Mouse (Mus musculus): ENCODE results near the gene Abi2. TPM values are rescaled to one million over a fixed set of nuclear protein-coding genes. Genes with fewer than 3 reads are reported as not detected.
"Not testable (repeated sequence)": the region's sequence is repeated elsewhere in the genome, so short reads cannot be mapped to it uniquely, and the experiment has no call there.

The Abi2 gene
- 10 to 100 TPM in 1 of 2 experiments, 1 to 10 TPM in 1; 5.4 to 13.0 TPM for total RNA-seq (2021)
- long read RNA-seq, experiment 1, full-length matches to known transcripts: 4 of 5 reads
- long read RNA-seq, experiment 1, partial matches to known transcripts: 0 of 5 reads
- long read RNA-seq, experiment 1, other reads (novel, unspliced or antisense): 1 of 5 reads
- long read RNA-seq, experiment 2, partial matches to known transcripts: 1 of 2 reads
- long read RNA-seq, experiment 2, other reads (novel, unspliced or antisense): 0 of 2 reads

DNA sequence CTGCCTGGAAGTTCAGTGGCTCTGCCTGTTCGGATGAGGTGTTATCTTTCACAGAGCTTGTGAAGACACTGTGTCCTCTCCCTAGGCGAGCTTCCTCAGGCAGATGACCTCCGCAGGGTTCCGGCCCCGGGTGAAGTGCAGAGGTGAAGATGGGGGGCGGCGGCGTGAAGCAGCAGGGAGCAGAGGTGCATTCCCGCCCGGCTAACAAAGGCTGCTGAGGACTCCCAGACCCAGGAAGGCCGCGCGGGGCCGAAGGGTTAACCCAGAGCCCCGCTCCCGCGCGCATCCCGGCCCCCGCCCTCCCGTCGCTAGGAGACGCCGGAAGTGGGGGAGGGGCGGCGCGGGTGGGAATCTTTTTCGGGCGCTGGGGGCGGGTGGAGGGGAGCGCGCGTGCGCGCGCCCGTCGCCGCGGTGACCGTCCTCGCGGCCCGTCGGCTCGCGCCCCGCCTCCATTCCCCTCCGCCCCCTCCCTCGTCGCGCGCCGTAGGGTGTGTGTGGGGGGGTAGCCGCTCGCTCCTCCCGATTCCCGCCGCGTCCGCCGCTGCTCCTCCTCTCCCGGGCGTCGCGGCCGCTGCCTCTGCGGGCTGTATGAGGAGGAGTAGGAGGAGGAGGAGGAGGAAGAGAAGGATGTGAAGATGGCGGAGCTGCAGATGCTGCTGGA, at the start of gene Abi2:
Gene Abi2 (plus strand): TSS at position 452 of the 661 bp plus-strand sequence.
- DNase-seq (ENCODE audit: low spot score): peak; percentile 89

DNA sequence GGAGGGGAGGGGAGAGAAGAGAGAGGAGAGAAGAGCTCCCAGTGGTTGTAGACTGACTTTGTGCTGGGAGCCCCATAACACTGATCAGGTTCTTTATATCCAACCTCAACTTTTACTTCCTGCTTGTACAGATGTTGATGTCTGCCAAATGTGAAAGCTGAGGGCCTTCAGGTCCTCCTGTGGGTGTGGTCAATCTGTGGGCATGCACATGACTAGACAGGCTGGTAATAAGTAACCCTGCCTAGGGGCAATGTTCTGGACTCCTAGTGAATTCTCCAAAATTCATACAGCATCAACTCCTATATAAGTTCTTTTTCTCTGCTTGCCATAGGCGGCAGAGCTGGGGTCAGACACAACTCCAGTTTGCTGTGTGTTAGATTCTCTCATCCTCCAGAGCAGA, 47.8 kb upstream of the Abi2 start:
- DNase-seq (ENCODE audit: low spot score): no peak

DNA sequence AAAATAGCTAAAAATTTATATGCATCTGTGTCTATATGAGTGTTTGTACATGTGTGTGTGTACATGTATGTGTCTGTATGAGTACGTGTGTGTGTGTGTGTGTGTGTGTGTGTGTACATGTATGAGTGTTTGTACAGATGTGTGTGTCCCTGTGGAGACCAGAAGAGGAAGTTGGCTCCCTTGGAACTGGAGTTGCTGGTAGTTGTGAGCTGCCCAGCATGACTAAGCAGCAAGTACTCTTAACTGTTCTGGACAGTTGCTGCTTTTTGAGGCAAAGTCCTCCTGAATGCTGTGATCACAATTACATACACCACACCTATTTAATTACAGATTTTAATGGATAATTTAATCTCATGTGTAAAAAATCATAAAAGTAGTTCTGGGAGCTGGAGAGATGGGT, 32.9 kb upstream of the Abi2 start:
- DNase-seq (ENCODE audit: low spot score): no peak

- DNase-seq (ENCODE audit: low spot score): no peak
Observed at GRCm38 (mm10) chr1:60381910-60382309, 27.5 kb upstream of the Abi2 start.

DNA sequence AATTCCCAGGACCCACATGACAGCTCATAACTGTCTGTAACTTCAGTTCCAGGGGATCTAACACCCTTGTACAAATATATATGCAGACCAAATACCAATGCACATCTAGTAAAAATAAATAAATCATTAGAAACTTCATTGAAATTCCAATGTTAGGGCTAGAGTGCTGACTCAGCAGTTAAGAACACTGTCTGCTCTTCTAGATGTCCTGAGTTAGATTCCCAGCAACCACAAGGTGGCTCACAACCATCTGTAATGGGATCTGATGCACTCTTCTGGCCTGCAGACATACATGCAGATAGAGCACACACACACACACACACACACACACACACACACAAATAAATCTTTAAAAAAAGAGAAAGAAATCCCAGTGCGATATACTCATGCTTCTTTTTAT, 4.6 kb upstream of the Abi2 start:
- no peak for DNase-seq (ENCODE audit: low spot score)

- DNase-seq (ENCODE audit: low spot score): no peak
Observed at GRCm38 (mm10) chr1:60408501-60409167, 785 bp upstream of the Abi2 start.

DNA sequence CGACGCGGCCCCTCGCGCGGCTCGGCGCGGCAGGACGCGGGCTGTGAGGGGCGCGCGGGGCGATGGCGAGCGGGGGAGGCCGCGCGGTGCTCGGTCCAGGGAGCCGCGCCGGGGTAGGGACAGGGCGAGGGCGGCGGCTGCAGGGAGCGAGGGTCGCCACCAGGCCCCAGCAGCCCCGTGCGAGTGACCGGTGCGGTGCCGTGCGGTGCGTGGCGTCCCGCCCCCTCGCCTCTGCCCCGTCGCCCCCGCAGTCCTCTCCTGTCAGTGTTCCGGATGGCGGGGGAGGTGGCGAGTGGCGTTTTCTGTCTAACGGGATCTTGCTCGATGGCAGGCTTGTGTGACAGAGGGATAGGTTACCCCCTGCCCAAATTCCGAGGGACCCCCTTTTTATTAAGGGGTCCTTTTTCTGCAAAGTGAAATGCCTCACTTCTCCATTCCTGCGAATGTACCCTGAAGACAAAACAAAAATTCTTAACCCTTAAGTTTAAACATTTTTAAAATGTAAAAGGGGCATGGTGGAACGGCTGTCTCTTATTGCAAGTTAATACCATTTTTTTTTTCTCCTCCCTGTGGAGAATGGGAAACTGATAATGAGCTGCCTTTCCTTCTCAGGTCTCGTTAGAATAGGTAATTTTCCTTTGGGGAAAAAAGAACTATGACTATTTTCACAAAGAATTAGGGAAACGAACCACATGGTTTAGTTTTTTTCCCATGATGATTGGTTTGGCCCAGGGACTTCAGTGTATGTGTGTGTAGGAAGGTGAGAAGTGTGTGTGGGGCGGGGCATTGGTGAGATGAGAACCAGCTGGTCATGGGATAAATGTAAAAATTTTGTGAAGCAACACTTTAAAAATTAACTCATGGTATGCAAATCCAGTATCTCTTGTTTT, 754 bp downstream of the Abi2 start:
- peak; percentile 23 for DNase-seq (ENCODE audit: low spot score)

- DNase-seq (ENCODE audit: low spot score): no peak
Observed at GRCm38 (mm10) chr1:60416724-60417123, 7.3 kb downstream of the Abi2 start.

GRCm38 (mm10) chr1:60423882-60424281, 14.5 kb downstream of the Abi2 start:
- DNase-seq (ENCODE audit: low spot score): no peak

GRCm38 (mm10) chr1:60428341-60428740, 18.9 kb downstream of the Abi2 start:
- no peak for DNase-seq (ENCODE audit: low spot score)

- peak; percentile 15 for DNase-seq (ENCODE audit: low spot score)
Observed at GRCm38 (mm10) chr1:60428932-60429331, 19.5 kb downstream of the Abi2 start.

DNA sequence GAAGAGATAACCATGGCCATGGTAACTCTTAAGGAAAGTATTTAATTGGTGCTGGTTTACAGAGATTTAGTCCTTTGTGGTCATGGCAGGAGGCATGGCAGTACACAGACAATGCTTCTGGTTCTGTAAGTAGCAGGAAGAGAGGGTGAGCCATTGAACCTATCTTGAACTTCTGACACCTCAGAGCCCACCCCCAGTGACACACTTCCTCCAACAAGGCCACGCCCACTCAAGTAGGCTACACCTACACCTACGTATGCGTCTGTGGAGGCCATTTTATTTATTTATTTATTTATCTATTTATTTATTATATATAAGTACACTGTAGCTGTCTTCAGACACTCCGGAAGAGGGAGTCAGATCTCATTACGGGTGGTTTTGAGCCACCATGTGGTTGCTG, 22.1 kb downstream of the Abi2 start:
- no peak for DNase-seq (ENCODE audit: low spot score)

DNA sequence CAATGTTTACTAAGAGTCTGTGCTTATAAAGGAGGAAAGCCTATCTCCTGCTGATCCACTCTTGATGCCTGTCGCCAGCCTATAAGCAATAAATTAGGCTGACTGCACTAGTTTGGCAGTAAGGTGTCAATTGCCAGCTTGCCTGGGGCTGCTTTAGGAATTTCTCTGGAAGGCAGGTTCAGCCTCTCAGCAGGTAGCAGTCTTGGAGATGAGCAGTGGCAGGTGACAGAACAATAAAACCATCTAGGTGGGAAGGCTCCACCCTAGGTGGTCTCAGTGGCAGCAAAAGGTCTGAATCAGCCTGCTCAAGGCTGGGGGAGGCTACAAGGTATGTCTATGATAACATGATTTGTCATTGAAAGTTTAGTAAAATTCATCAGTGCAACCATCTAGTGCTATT, 23.1 kb downstream of the Abi2 start:
- no peak for DNase-seq (ENCODE audit: low spot score)

GRCm38 (mm10) chr1:60441438-60441837, 32.0 kb downstream of the Abi2 start:
- not testable (repeated sequence) for DNase-seq (ENCODE audit: low spot score)

DNA sequence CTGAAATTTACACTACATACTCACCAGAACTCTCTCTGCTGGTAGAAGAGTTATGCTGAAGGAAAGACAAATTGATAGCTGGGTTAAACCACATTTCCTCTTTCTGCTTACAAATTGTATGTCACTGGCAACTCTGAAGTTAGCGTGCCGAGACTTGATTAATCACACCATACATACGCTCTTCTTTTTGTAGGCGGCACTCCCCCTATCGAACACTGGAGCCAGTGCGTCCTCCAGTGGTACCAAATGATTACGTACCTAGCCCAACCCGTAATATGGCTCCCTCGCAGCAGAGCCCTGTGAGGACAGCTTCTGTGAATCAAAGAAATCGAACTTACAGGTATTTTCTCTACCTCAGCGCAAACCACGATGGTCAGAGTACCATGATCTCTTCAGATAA, 37.6 kb downstream of the Abi2 start:
- DNase-seq (ENCODE audit: low spot score): no peak

- no peak for DNase-seq (ENCODE audit: low spot score)
Observed at GRCm38 (mm10) chr1:60449896-60450295, 40.5 kb downstream of the Abi2 start.

GRCm38 (mm10) chr1:60460623-60461022, 51.2 kb downstream of the Abi2 start:
- no peak for DNase-seq (ENCODE audit: low spot score)

- peak; percentile 24 for DNase-seq (ENCODE audit: low spot score)
Observed at GRCm38 (mm10) chr1:60469491-60469890, 60.1 kb downstream of the Abi2 start.

- DNase-seq (ENCODE audit: low spot score): no peak
Observed at GRCm38 (mm10) chr1:60470541-60470940, 61.1 kb downstream of the Abi2 start.

GRCm38 (mm10) chr1:60481561-60481960, 72.1 kb downstream of the Abi2 start:
- DNase-seq (ENCODE audit: low spot score): no peak

DNA sequence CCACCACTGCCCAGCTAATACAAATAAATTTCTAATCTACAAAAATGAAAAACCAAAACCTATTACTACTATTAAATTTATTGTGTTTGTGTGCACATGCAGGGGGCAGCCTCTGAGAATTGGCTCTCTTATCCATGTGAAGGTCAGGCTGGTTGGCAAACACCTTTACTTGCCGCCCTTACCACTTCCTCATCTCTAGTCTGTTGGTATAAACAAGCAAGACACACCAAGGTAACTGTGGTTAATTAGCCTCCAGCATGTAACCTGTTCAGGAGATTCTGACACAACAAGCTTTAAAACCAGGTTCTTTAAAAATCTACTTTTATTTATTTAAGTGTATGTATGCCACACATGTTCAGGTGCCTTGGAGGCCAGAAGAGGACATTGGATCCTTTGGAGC, 73.5 kb downstream of the Abi2 start:
- no peak for DNase-seq (ENCODE audit: low spot score)

DNA sequence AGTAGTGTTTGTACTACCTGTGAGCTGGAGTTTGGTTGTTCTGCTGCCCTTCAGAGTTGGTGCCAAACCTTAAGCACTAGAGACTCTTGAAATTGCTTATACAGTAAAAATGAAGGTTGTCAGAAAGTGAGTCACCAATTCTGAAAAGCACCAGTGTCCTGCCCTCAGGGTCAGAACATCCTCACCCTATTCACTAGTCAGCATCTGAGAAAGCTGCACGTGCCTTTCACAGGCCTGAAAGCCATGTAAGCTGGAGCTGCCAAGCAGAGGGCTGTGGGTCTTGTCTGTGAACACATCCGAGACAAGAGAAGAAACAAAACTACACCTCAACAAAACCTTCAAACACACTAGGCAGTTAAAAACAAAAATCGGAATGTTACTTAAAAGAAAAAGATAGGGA, 76.2 kb downstream of the Abi2 start:
- DNase-seq (ENCODE audit: low spot score): no peak
